Mouse (Mus musculus) intestine, postnatal 0 days (tissue): Measurements from ENCODE around the gene Prkg1. TPM values are rescaled to one million over a fixed set of nuclear protein-coding genes. Genes with fewer than 3 reads are reported as not detected.
"Not testable (repeated sequence)": the region's sequence is repeated elsewhere in the genome, so short reads cannot be mapped to it uniquely, and the experiment has no call there.

Experiments
- ATAC-seq: fragments of 200-750 bp; cut with Nextera tagmentation; 2 replicates; pipeline ENCODE4 v1.8.0; 2017; ENCODE audit warnings: mild to moderate bottlenecking, moderate TSS enrichment, moderate library complexity
- H3K27ac ChIP-seq: fragments of 300-500 bp; sonication (generic); 2 replicates; pipeline ENCODE4 v1.5.1; 2014; ENCODE audit warnings: mild to moderate bottlenecking, low read depth, low read length, moderate library complexity
- H3K27me3 ChIP-seq: fragments of 300-500 bp; sonication (generic); replicated peaks from 2 replicates; pipeline ENCODE4 v1.6.1; 2014; ENCODE audit warnings: low read length, mixed read lengths; ENCODE audit not compliant: control insufficient read depth, insufficient read depth
- H3K36me3 ChIP-seq: fragments of 300-500 bp; sonication (generic); 2 replicates; pipeline ENCODE4 v1.6.1; 2014; ENCODE audit warnings: mild to moderate bottlenecking, moderate library complexity; ENCODE audit not compliant: control insufficient read depth, insufficient read depth
- H3K4me1 ChIP-seq: fragments of 300-500 bp; sonication (generic); replicated peaks from 2 replicates; pipeline ENCODE4 v1.6.1; 2014; ENCODE audit warnings: antibody characterized with exemption, low read length, mixed read lengths; ENCODE audit not compliant: control insufficient read depth, insufficient read depth
- H3K4me2 ChIP-seq: fragments of 300-500 bp; sonication (generic); replicated peaks from 2 replicates; pipeline ENCODE4 v1.6.1; 2014; ENCODE audit warnings: low read depth, mild to moderate bottlenecking, moderate library complexity
- H3K4me3 ChIP-seq: fragments of 300-500 bp; sonication (generic); 2 replicates; pipeline ENCODE4 v1.5.1; 2014; ENCODE audit warnings: low read depth, low read length
- H3K9ac ChIP-seq: fragments of 300-500 bp; sonication (generic); 2 replicates; pipeline ENCODE4 v1.6.1; 2014; ENCODE audit warnings: mild to moderate bottlenecking, low read depth, low read length
- H3K9me3 ChIP-seq: fragments of 300-500 bp; sonication (generic); 2 replicates; pipeline ENCODE4 v1.6.1; 2016; ENCODE audit warnings: mixed run types; ENCODE audit not compliant: control insufficient read depth
- CTCF ChIP-seq: sonication (generic); IDR thresholded peaks from 2 replicates; pipeline ENCODE4 v1.5.1; 2016; ENCODE audit warnings: low read depth, mild to moderate bottlenecking, control low read depth, antibody characterized with exemption, moderate library complexity
- WGBS: fragments of 180-500 bp; shearing (Covaris S2); extraction: QIAGEN DNeasy Blood & Tissue Kit; methylation state at CpG from one replicate; pipeline ENCODE4 v1.1.7; 2014; 5-methylcytosine and 5-hydroxymethylcytosine counted together
- polyA plus RNA-seq: library from polyadenylated mRNA; unstranded; fragments of >200 nt; fragmentation: Nextera tagmentation; extraction: Ambion mirVana; gene quantifications from 2 replicates; pipeline ENCODE4 v1.2.1, GENCODE M21; 2015

Prkg1 gene
- polyA plus RNA-seq, 1 experiment from 2014 or later, result 4.0 TPM

- Histone ChIP-seq H3K9me3 (no peaks in the 10 kb centered on the region), H3K9ac (no peak overlapping the region), H3K27ac (no peak overlapping the region; the same call in 1 of the 2 replicates), H3K4me1 (no peaks in the 10 kb centered on the region), H3K27me3 (no peaks in the 10 kb centered on the region), H3K4me2 (no peak overlapping the region), H3K36me3 (no peaks in the 10 kb centered on the region), H3K4me3 (no peak overlapping the region)
- WGBS, result 60% methylated on average over 5 of the region's 5 CpGs
- ATAC-seq, result no peak
- no peak for TF ChIP-seq CTCF
Observed at GRCm38 (mm10) chr19:31361575-31361974, 403.3 kb downstream of the Prkg1 start.

DNA sequence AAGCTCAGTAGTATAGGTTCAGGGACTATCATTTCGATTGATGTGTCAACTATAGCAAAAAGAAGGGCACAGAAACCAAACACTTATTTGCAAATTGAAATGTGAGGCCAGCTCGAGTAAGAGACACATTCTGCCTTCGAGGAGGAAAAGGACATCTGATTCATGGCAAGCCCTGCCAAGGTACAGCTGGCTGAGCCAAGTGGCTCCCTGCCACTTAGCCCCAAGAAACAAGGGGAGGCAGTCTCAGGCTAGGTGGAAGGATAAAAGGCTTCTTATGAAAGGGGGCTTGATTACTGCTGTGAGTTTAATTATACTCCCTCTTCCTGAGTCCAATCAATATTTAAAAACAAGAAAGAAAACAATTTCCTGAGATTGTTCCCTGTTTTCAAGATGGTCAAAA, 403.7 kb downstream of the Prkg1 start:
- no peak overlapping the region for H3K27ac ChIP-seq
- 58% methylated on average over 3 of the region's 3 CpGs for WGBS
- H3K4me2 ChIP-seq, result no peak overlapping the region
- no peaks in the 10 kb centered on the region for H3K27me3 ChIP-seq
- H3K4me1 ChIP-seq, result no peaks in the 10 kb centered on the region
- H3K4me3 ChIP-seq, result no peak overlapping the region
- no peaks in the 10 kb centered on the region for H3K36me3 ChIP-seq
- ATAC-seq, result no peak
- no peak for TF ChIP-seq CTCF
- H3K9ac ChIP-seq, result no peak overlapping the region
- H3K9me3 ChIP-seq, result no peaks in the 10 kb centered on the region

- no peak for ATAC-seq
- no peak for TF ChIP-seq CTCF
- WGBS, result 63% methylated on average over 1 of the region's 1 CpGs
- Histone ChIP-seq H3K27me3 (no peaks in the 10 kb centered on the region), H3K4me2 (no peak overlapping the region), H3K9ac (no peak overlapping the region), H3K36me3 (no peaks in the 10 kb centered on the region), H3K4me3 (no peak overlapping the region), H3K27ac (no peak overlapping the region), H3K9me3 (no peaks in the 10 kb centered on the region), H3K4me1 (no peaks in the 10 kb centered on the region)
Observed at GRCm38 (mm10) chr19:31354959-31355358, 409.9 kb downstream of the Prkg1 start.

DNA sequence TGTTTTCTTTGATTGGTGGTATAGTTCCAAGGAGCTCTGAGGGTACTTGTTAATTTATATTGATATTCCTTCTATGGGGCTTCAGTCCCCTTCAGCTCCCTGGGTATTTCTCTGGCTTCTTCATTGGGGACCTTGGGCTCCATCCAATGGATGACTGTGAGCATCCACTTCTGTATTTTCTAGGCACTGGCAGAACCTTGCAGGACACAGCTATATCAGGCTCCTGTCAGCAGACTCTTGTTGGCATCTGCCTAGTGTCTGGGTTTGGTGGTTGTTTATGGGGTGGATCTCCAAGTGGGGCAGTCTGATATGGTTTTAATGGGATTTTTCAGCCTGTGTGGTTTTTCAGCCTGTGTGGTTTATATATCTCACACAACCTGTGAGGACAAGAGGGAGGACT, 412.0 kb downstream of the Prkg1 start:
- not testable (repeated sequence) for H3K36me3 ChIP-seq, H3K27me3 ChIP-seq, H3K27ac ChIP-seq, H3K9me3 ChIP-seq, H3K4me3 ChIP-seq, H3K4me2 ChIP-seq, H3K4me1 ChIP-seq, H3K9ac ChIP-seq, ATAC-seq

- Histone ChIP-seq H3K9me3 (no peaks in the 10 kb centered on the region), H3K36me3 (no peaks in the 10 kb centered on the region), H3K27me3 (no peaks in the 10 kb centered on the region), H3K4me1 (no peaks in the 10 kb centered on the region), H3K9ac (no peak overlapping the region), H3K4me2 (no peak overlapping the region), H3K4me3 (no peak overlapping the region), H3K27ac (no peak overlapping the region)
- no peak for TF ChIP-seq CTCF
- ATAC-seq, result no peak
- WGBS, result 68% methylated on average over 3 of the region's 3 CpGs
Observed at GRCm38 (mm10) chr19:31351796-31352195, 413.0 kb downstream of the Prkg1 start.

- Histone ChIP-seq H3K9me3 (no peaks in the 10 kb centered on the region), H3K4me1 (no peaks in the 10 kb centered on the region), H3K27me3 (no peaks in the 10 kb centered on the region), H3K4me2 (no peak overlapping the region), H3K9ac (no peak overlapping the region), H3K27ac (no peak overlapping the region), H3K36me3 (no peaks in the 10 kb centered on the region), H3K4me3 (no peak overlapping the region)
- WGBS, result 17% methylated on average over 4 of the region's 4 CpGs
- TF ChIP-seq CTCF, result peak; percentile 83
- no peak for ATAC-seq
Observed at GRCm38 (mm10) chr19:31342150-31342549, 422.7 kb downstream of the Prkg1 start.

- Histone ChIP-seq H3K27me3 (no peaks in the 10 kb centered on the region), H3K36me3 (no peaks in the 10 kb centered on the region), H3K4me3 (no peak overlapping the region), H3K4me2 (no peak overlapping the region), H3K27ac (no peak overlapping the region), H3K9ac (no peak overlapping the region), H3K4me1 (no peaks in the 10 kb centered on the region), H3K9me3 (no peaks in the 10 kb centered on the region)
- ATAC-seq, result no peak
- no peak for TF ChIP-seq CTCF
- WGBS, result 33% methylated on average over 1 of the region's 1 CpGs
Observed at GRCm38 (mm10) chr19:31340898-31341297, 423.9 kb downstream of the Prkg1 start.
